Mouse (Mus musculus): Measurements from ENCODE around the gene Ccdc43. TPM values are rescaled to one million over a fixed set of nuclear protein-coding genes. Genes with fewer than 3 reads are reported as not detected.

Ccdc43 gene
- polyA plus RNA-seq (2015; fragmentation: Illumina TruSeq; extraction: RNeasy Lipid Tissue Mini Kit (QIAGEN cat#74804); ENCODE audit: low read depth, low replicate concordance) = 28.9 TPM

GRCm38 (mm10) chr11:102697338-102698017, at the start of gene Ccdc43:
Gene Ccdc43 (minus strand): TSS chr11:102697782.

GRCm38 (mm10) chr11:102663416-102663815, 34.2 kb downstream of the Ccdc43 start, which contains the start of gene Meioc:
Gene Meioc (plus strand): TSS chr11:102663716.

Other genes starting within 250 kb of the Ccdc43 start
- gene Itga2b, start 227.7 kb downstream of the Ccdc43 start, polyA plus RNA-seq (2015; fragmentation: Illumina TruSeq; extraction: RNeasy Lipid Tissue Mini Kit (QIAGEN cat#74804); ENCODE audit: low read depth, low replicate concordance) = 4.9 TPM
- 35.6 TPM for gene Gpatch8, start 141.4 kb downstream of the Ccdc43 start, polyA plus RNA-seq (2015; fragmentation: Illumina TruSeq; extraction: RNeasy Lipid Tissue Mini Kit (QIAGEN cat#74804); ENCODE audit: low read depth, low replicate concordance)
- 8.0 TPM for gene Gm11627, start 118.3 kb downstream of the Ccdc43 start, polyA plus RNA-seq (2015; fragmentation: Illumina TruSeq; extraction: RNeasy Lipid Tissue Mini Kit (QIAGEN cat#74804); ENCODE audit: low read depth, low replicate concordance)
- gene Fzd2, start 93.4 kb downstream of the Ccdc43 start, polyA plus RNA-seq (2015; fragmentation: Illumina TruSeq; extraction: RNeasy Lipid Tissue Mini Kit (QIAGEN cat#74804); ENCODE audit: low read depth, low replicate concordance) = 5.4 TPM
- gene Meioc, start 34.1 kb downstream of the Ccdc43 start, polyA plus RNA-seq (2015; fragmentation: Illumina TruSeq; extraction: RNeasy Lipid Tissue Mini Kit (QIAGEN cat#74804); ENCODE audit: low read depth, low replicate concordance) = not detected
- 85.8 TPM for gene Adam11, start 63.7 kb upstream of the Ccdc43 start, polyA plus RNA-seq (2015; fragmentation: Illumina TruSeq; extraction: RNeasy Lipid Tissue Mini Kit (QIAGEN cat#74804); ENCODE audit: low read depth, low replicate concordance)
- 6.2 TPM for gene Gjc1, start 121.9 kb upstream of the Ccdc43 start, polyA plus RNA-seq (2015; fragmentation: Illumina TruSeq; extraction: RNeasy Lipid Tissue Mini Kit (QIAGEN cat#74804); ENCODE audit: low read depth, low replicate concordance)
- gene Higd1b, start 138.1 kb upstream of the Ccdc43 start, polyA plus RNA-seq (2015; fragmentation: Illumina TruSeq; extraction: RNeasy Lipid Tissue Mini Kit (QIAGEN cat#74804); ENCODE audit: low read depth, low replicate concordance) = 11.2 TPM
- gene Eftud2, start 183.2 kb upstream of the Ccdc43 start, polyA plus RNA-seq (2015; fragmentation: Illumina TruSeq; extraction: RNeasy Lipid Tissue Mini Kit (QIAGEN cat#74804); ENCODE audit: low read depth, low replicate concordance) = 80.2 TPM
- gene Ccdc103, start 183.4 kb upstream of the Ccdc43 start, polyA plus RNA-seq (2015; fragmentation: Illumina TruSeq; extraction: RNeasy Lipid Tissue Mini Kit (QIAGEN cat#74804); ENCODE audit: low read depth, low replicate concordance) = 4.4 TPM
- 0.30 TPM for gene Fam187a, start 187.4 kb upstream of the Ccdc43 start, polyA plus RNA-seq (2015; fragmentation: Illumina TruSeq; extraction: RNeasy Lipid Tissue Mini Kit (QIAGEN cat#74804); ENCODE audit: low read depth, low replicate concordance)
- gene Gfap, start 203.1 kb upstream of the Ccdc43 start, polyA plus RNA-seq (2015; fragmentation: Illumina TruSeq; extraction: RNeasy Lipid Tissue Mini Kit (QIAGEN cat#74804); ENCODE audit: low read depth, low replicate concordance) = 158 TPM
- 0.13 TPM for gene Kif18b, start 227.3 kb upstream of the Ccdc43 start, polyA plus RNA-seq (2015; fragmentation: Illumina TruSeq; extraction: RNeasy Lipid Tissue Mini Kit (QIAGEN cat#74804); ENCODE audit: low read depth, low replicate concordance)
- 9.2 TPM for gene C1ql1, start 248.9 kb upstream of the Ccdc43 start, polyA plus RNA-seq (2015; fragmentation: Illumina TruSeq; extraction: RNeasy Lipid Tissue Mini Kit (QIAGEN cat#74804); ENCODE audit: low read depth, low replicate concordance)